Mouse (Mus musculus) skeletal muscle tissue, adult 2 months (tissue): ENCODE data around the gene Mnat1.
"Not testable (repeated sequence)": the region's sequence is repeated elsewhere in the genome, so short reads cannot be mapped to it uniquely, and the experiment has no call there.

Experiments used
- DNase-seq: peaks from one replicate; pipeline ENCODE4 v3.0.0-alpha.2; 2012; ENCODE audit warnings: low read depth, low spot score

The Mnat1 gene

DNA sequence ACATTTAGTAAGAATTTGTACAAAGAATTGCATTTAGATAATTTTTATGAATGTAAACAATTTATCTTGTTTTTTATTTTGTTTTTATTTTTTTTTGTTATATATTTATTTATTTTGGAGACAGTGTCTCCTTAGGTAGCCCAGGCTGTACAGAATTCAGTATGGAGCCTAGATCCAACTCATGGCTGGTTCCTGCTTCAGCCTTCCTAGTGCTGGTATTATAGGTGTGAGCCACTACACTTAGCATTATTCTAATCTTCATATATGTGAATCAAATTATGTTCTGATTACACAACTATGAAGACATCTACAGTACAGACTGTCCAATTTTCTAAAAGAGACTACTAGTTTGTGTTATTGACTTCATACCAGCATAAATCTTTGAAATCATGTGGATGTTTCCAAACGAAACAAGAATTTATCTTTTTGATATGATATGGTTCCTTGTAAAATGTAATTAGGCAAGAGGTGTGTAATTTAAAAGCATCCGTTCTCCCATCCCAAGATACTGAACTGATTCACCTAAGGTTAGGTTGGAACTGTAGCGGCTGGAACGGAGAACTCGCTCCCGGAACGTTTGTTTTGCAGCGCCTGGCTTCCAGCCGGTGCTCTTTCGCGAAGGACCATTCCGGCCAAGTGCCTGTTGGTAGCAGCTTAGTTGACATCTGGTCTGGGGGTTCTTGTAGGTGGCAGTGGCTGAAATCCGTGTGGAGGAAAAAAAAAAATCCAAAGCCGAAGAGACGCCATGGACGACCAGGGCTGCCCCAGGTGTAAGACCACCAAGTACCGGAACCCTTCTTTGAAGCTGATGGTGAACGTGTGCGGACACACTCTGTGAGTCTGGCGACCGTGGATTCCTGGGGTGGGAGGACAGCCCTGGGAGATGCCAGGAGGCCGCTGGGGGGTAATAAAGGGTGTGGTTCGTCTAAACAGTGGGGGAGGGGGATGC lies at the start of gene Mnat1:
Mnat1 (plus strand) TSS at position 625 of the 949 bp plus-strand sequence.
- peak; percentile 60 for DNase-seq

DNA sequence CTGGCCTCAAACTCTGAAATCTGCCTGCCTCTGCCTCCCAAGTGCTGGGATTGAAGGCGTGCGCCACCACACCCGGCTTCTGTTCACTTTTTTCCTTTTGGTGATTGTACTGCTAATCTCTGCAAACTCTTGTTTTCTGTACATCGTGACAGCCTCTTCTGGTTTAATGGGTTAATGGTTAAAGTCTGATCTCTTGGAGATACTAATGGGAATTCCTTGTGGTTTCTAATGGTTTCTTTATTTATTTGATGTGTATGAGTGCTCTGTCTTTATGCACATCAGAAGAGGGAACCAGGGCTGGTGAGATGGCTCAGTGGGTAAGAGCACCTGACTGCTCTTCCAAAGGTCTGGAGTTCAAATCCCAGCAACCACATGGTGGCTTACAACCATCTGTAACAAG lies 41.7 kb upstream of the Mnat1 start:
- not testable (repeated sequence) for DNase-seq

DNA sequence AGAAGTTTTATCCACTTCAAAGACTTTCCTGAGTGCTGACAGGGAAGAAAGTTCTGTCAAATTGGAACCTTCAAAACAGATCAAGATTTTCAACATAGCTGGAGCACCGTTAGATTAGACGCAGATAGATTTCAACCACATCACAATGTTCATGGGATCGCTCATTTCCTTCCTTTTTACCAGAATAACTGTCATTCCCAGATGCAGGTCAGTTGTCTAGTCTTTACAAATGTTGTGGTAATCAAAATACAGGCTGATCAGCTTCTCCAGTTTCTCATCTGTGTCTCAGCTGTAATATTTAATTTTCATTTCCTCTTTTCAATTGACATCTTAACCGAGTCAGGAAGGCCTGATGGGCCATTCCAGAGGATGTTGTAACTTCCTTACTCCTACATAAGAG lies 39.7 kb upstream of the Mnat1 start:
- no peak for DNase-seq

DNA sequence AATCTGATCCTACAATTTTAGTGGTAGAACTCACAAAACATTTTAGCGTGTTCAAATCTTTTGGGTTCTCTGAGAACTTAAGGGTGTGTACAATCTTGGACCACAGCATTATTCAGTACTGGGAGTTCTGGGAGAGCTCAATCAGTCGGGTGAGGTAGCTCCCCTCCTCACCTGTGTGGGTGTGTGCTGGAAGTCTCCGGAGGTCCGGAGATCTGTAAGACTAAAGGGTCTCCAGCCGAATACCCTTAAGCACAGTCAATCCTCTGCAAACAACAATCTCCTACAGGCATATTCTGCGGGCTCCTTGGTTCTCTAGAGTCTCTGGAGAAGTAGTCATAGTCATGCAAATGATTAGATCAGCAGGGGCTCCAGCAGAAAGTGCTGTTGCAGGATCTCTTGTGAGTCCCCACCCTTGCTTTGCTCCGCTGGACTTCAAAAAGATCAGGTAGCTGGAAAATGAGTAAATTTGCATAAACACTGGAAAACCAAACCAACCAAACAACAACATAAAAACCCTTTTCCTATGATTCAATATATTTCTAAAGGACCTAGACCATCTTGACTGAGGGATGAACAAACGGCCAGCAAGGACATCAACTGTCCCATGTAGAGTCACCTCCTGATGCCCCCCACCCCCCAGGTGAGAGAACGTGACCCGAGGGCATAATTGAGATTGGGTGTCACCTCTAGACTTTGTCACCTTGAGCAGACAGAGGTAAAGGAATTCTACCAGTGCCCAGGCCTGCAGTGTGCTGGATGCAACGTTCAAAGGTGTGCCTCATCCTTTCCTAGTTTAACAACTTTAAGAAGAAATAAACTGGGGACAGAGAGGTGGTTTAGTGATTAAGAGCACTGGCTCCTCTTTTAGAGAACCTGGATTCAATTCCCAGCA lies 37.5 kb upstream of the Mnat1 start:
- DNase-seq, result no peak

DNA sequence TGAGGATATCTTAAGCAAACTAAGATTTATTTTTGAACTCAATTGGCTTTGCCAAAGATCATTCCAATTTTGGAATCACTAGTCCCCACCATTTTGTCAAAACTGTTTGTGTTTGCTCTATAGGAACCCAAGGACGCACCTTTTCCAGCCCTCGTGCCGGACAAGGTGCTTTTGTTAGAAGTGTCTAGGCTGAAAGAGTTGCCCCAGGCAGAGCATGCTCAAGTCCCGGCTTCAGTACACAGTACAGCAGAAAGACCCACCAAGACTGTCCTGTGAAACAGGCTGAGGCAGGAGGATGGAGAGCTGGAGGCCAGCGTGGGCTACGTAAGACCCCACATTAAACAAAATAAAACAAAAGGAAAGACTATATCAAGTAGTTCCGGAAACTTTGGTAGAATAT lies 36.4 kb upstream of the Mnat1 start:
- DNase-seq, result no peak

DNA sequence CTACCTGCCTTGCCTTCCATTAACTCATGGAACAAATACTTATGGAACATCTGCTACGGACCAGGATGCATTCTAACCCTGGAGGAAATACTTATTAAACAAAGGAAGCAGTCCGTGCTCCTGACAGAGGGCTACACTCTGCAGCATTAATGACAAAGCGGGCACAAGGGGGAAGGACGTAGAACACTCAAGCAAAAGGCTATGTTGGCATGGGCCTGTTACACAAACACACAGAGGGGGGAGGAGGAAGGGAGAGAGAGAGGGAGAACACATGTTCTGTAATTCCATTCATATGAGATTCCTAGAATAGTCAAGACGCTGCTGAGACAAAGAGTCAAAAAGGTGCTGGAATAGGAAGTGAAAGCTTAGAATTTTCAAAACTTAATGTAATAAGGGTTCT lies 35.0 kb upstream of the Mnat1 start:
- DNase-seq, result no peak

DNA sequence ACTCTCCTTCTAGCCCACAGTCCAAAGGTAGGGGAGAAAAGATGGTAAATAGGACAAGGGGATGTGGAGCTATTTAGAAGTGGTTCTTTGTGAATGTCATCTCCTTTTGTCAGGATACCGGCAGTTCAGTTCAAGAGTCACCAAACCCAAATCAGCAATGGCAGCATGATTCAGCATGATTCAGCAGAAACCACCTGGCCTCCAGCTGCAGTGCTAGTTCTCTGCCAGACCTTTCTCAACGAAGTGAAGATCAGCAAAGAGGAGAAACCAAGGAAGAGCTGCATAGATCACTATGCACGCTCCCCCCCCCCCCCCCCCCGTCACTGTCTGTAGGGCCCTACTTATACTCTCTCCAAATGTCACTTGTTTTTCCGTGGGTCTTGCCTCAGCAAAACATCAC lies 34.6 kb upstream of the Mnat1 start:
- no peak for DNase-seq

DNA sequence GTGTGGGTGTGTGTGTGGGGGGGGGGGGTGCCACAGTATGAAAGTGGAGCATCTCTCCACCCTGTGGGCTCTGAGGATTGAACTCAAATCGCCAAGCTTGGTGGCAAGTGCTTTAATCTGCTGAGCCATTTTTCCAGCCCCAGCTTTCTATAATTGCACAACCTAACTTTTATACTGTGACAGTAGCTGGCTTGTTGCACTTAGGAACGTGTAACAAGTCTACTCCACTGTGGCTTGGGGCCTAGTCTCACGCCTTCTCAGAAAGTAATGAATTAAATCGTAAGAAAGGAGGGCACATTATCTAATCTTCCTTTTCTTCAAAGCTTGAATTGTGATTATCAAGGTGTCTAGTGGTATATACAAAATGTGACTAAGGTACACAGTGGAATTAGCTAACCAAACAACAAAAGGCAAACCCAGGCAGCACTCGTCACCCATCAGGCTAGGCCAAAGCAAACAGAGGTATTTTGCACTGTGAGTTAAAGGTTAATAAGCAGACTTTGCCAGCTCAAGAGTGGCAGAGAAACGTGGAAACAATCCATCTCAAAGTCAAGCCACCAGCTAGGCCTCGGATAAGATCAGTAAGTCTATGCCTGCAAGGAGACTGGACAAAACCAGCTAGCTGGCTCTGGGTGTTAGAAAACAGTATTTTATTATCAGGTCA lies 32.7 kb upstream of the Mnat1 start:
- DNase-seq, result no peak

DNA sequence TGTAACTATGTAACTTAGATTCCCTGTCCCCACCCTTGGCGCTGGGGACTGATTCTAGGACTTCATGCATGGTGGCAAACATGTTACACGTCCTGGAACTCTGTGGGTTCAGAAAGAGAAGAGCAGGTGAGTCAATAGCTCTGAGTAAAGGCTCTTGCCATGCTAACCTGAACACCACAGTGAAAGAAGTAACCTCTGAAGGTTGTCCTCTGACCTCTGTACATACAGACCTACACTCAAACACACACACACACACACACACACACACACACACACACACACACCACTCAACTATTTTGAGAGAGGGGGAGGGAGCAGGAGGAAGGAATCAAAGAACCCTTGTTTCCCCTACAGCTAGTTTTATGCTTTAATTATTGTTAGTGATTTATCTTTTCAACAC lies 29.3 kb upstream of the Mnat1 start:
- no peak for DNase-seq

DNA sequence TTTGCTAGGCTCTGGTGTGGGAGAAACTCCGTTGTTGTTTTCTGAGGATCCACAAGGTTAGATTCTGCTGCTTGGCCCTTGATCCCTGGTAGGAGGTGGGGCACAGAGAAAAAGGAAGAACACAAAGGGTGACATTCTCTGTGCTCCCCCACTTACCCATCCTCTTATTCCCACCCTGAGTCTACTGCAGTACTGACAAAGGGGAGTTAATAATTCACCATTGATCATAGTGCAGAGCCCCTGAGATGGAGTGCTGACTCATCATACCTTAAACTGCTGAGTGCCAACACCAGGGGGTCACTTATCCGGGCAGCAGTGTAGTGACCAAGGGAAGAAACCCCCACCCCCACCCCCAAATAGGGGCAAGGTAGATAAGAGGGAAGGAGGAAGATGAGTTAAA lies 28.9 kb upstream of the Mnat1 start:
- DNase-seq, result no peak

DNA sequence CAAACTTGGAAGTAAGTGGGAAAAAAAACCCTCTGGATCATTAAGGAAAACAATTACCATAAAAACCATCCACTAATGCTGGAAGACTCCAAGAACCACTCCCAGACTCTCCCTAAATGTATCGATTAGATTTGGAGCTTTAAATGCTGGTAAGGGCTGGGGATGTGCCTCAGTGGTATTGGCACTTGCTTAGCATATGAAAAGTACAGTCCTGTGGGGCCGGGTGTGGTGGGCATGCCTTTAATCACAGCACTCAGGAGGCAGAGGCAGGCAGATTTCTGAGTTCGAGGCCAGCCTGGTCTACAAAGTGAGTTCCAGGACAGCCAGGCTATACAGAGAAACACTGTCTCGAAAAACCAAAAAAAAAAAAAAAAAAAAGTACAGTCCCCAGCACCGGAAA lies 27.3 kb upstream of the Mnat1 start:
- not testable (repeated sequence) for DNase-seq

DNA sequence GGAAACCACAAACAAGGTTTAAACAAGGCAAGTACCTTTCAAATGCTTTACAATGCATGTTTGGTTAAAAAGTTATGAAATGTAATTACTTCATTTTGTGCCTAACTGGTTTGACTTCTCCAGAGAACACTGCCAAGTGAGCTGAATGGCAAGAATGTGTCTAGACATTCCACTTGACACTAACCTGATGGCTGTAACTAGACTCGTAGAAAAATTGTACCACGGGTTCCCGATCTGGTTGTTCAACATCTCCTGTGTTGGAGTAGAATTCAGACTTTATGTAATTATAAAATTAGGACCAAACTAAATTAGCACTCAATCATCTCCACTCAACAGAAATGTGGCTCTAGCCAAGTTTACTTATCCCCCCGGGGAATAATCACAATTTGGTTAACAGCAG lies 24.9 kb upstream of the Mnat1 start:
- DNase-seq, result no peak

DNA sequence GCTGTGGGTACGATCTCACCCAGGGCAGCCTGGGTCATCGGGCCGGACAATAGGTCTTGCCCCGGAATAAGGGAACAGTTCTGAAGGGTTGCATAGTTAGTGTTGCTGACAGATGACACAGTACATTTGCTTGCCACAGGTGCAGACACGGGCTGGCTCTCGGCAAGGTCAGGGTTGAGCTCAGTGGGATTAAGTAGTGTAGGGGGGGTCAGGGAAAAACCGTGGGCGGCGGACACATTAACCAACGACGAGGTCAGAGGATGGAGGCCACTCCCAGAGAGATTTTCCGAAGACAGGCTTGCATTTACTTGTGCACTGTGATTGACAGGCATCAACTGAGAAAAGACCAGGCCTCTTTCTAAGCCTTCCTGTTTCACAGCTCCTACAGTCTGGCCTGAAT lies 19.8 kb upstream of the Mnat1 start:
- DNase-seq, result no peak

DNA sequence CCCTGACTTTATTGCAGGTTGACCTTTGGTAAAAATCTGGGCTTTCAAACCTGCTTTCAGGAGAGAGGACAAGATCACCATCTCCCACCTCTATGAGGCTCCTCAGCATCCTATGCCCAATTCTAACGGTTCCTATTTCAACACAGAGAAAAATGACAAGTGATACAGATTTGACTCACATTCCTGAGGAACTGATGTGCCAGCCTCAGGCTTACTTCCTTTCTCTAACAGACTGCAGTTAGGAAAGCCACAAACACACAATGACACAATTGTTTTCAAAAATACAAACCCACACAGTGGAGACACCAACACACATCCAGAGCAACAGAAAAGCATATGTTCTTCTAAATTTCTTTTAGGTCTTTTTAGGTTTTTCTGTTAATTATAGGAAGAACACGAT lies 15.7 kb upstream of the Mnat1 start:
- no peak for DNase-seq

DNA sequence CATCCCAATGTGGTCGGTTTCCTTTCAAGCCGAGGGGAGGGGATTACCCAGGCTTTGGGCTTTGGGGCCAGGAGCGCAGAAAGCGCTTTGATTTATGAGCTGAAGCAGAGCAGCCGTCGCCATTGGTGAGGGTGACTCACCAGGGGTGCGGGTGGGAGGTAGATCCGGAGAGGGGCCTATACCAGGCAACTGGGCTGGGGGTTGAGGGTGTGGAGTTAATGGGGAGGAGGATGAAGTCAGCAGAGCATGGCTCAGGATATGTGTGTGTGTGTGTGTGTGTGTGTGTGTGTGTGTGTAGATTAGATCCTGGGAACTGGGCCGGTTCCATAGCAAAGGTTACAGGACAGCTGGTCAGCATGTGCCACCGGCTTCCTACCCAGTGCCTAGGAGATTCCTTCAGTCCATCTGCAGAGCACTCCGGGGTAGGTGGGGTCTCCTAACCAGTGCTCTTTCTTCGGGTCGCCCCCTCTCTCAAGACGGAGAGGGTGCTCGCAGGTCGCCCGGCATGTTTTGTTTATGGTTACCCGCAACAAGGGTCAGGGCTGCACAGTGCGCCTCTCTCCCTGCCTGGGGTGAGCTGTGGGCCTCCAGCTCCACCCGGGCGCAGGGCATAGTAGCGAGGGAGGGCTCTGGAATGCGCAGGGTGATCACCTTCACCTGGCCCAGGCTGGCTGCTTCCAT lies 12.9 kb upstream of the Mnat1 start:
- peak; percentile 42 for DNase-seq

DNA sequence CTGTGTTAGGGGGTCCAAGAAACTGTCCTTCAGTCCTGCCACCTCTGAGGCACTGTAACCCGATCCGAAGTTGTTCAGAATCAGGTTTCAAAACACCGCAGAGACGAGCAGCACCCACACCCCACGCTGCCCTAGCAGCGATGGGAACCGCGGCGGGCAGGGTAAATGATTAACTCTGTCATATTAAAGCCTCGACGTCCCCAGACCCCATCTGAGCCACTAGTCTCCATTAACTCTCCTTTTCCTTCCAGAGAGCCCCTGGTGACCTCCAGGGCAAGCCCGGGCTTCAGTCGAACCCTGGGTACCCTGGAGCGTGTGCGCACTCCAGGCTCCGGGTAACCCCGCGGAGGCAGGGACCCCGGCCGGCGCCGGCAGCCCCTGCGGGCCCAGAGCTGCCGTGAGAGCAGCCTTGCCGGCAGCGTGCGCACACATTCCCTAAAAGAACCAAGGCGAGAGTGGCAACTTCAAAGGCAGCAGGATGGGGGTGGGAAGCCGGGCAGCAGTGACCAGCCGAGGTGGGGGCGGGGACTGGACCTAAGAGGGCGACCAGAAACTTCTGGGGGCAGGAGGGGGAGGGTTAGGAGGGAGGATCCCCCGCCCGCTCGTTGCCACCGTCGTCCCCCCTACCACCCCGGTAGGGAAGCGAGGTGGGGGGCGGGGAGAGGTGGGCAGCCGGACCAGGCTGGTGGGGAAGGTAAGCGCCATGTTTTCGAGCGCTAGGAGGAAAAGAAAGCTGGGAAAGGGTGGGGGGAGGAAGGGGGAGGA lies 11.8 kb upstream of the Mnat1 start:
- peak; percentile 41 for DNase-seq

DNA sequence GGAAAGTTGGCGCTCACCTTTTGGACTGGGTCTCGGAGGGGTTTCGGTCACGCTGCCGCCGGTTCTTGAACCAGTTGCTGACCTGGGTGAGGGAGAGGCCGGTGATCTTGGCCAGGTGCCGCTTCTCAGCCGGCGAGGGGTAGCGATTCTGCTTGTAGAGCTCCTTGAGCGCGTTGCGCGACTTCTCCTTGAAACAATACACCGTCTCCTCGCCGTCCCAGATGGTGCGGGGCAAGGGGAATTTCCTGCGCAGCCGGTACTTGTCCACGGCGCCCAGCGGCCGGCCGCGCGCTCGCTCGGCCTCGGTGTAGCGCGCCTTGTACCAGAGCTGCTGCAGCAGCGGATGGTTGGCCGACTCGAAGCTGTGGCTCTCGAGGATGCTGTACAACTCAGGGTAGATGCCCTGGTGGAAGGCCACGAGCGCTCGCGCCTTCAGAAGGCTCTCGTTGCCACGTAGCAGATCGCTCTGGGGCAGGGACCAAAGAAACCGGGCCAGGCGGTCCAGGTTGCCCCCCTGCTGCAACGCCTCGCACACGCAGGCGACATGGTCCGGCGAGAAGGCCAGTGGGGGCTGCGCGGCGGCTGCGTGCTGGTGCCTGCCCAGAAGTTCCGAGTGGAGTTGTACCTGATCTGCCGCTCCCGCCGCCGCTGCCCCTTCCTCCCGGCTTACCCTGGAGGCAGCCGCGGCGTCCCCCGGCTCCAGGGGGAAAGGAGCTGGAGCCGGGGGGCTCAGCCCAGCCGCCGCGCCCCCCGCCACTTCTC lies 11.0 kb upstream of the Mnat1 start:
- peak; percentile 47 for DNase-seq

DNA sequence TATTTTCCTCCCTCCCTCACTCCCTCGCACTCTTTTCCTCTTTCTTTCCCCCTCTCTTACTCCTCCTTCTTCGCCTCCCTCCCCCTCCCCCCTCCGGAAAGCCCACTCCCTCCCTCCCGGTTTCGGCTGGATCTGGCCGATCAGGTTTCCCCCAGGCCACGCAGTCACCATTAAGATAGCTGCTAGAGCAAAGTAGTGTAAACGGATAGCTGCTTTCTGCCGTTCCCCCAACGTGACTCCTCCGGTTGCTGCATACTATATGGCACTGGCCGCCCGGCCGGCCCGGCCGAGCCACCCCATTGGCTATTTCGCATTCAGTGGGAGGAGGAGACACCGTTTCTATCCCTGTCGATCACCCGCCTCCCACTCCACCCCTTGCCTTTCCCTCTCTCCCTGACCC lies 10.3 kb upstream of the Mnat1 start, which contains the start of gene Six4:
Six4 (minus strand) TSS at position 261 of the 400 bp plus-strand sequence.
- peak; percentile 93 for DNase-seq

DNA sequence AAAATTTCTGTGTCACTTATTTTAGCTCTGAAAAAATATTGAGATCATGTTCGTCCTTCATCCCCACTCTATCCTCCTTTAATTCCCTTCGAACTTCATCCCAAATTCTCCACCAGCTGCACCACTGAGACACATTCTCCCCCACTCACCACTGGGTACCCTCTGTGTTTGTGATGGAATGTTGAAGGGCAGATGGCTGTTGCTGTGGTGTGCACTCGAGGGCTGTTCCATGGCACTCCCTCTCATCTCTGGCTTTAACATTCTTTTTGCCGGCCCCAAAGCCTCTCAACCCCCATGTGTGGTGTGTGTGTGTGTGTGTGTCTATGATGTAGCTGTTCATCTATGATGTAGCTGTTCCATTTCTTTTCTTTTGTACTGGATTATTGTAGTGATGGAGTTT lies 1.7 kb downstream of the Mnat1 start:
- DNase-seq, result no peak

DNA sequence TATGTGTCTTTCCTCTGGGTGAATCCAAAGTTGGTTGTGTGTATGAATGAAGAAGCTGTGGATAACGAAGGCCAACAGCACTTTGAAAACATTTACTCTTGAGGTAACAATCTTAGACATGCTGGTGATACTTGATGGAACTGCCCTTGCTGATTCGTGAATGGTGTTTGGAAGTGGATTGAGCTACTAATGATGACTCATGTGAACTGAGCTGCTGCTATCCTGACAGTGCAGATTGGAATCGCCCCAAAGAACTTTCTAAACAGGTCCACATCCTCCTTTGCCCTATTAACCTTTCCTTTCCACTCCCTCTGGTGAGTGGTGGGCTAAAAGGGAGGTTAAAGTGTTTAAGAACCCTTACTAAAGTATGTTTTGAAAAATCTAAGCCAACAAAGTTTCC lies 17.2 kb downstream of the Mnat1 start:
- no peak for DNase-seq
